Mouse (Mus musculus) gastrocnemius, adult 2 months (tissue): ENCODE data around the gene Olfr56. TPM values are rescaled to one million over a fixed set of nuclear protein-coding genes. Genes with fewer than 3 reads are reported as not detected.
A peak's percentile ranks its signal among the peaks of the same experiment; 100 is the strongest.
"Not testable (repeated sequence)": the region's sequence is repeated elsewhere in the genome, so short reads cannot be mapped to it uniquely, and the experiment has no call there.

Experiments
- DNase-seq: peaks from one replicate; pipeline ENCODE4 v3.0.0; 2022
- H3K27ac ChIP-seq: fragments of 200-600 bp; 2 replicates; pipeline ENCODE4 v1.8.1; 2022; ENCODE audit warnings: mild to moderate bottlenecking
- H3K4me3 ChIP-seq: fragments of 200-600 bp; 2 replicates; pipeline ENCODE4 v1.8.1; 2022; ENCODE audit warnings: mild to moderate bottlenecking, moderate library complexity
- intact Hi-C: fragments of 180-260 bp; cut with DNase I; formaldehyde crosslinking; loops from one replicate; pipeline ENCODE4 v1.15.1; 2025
- long read RNA-seq, 2 experiments: library from polyadenylated mRNA; stranded (forward); transcript quantifications; one replicate each; pipeline ENCODE4 v2.0.0; 2021
- total RNA-seq, 2 experiments: library from RNA; stranded (reverse); gene quantifications; 2 replicates each; pipeline ENCODE4 v1.2.3; 2021

Gene Olfr56
- total RNA-seq = not detected
- long read RNA-seq, experiment 1 = 0 reads
- long read RNA-seq, experiment 2 = 0 reads

GRCm38 (mm10) chr11:48978240-48978939, at the start of gene Olfr56:
Gene Olfr56 (plus strand): TSS chr11:48978889.
- H3K4me3 ChIP-seq, H3K27ac ChIP-seq, intact Hi-C loops, DNase-seq: not testable (repeated sequence)

- H3K27ac ChIP-seq, DNase-seq, H3K4me3 ChIP-seq, intact Hi-C loops: not testable (repeated sequence)
Measured at GRCm38 (mm10) chr11:48933422-48933821, 45.3 kb upstream of the Olfr56 start.

- intact Hi-C loops, H3K27ac ChIP-seq, H3K4me3 ChIP-seq, DNase-seq: not testable (repeated sequence)
Measured at GRCm38 (mm10) chr11:48933923-48934322, 44.8 kb upstream of the Olfr56 start.

- intact Hi-C loops, H3K27ac ChIP-seq, H3K4me3 ChIP-seq, DNase-seq: not testable (repeated sequence)
Measured at GRCm38 (mm10) chr11:48935291-48935690, 43.4 kb upstream of the Olfr56 start.

GRCm38 (mm10) chr11:48939286-48939685, 39.4 kb upstream of the Olfr56 start:
- intact Hi-C loops, H3K27ac ChIP-seq, DNase-seq, H3K4me3 ChIP-seq: not testable (repeated sequence)

- H3K4me3 ChIP-seq, intact Hi-C loops, DNase-seq, H3K27ac ChIP-seq: not testable (repeated sequence)
Measured at GRCm38 (mm10) chr11:48946090-48946489, 32.6 kb upstream of the Olfr56 start, which contains the start of gene Psme2b. Gene Psme2b (minus strand): TSS chr11:48946190.

- DNase-seq, intact Hi-C loops, H3K4me3 ChIP-seq, H3K27ac ChIP-seq: not testable (repeated sequence)
Measured at GRCm38 (mm10) chr11:48974686-48975085, 4.0 kb upstream of the Olfr56 start.

GRCm38 (mm10) chr11:48979251-48979650, 562 bp downstream of the Olfr56 start, which contains the start of gene 9930111J21Rik1:
Gene 9930111J21Rik1 (minus strand): TSS chr11:48979398.
- H3K27ac ChIP-seq, DNase-seq, intact Hi-C loops: not testable (repeated sequence)

GRCm38 (mm10) chr11:48980052-48980451, 1.4 kb downstream of the Olfr56 start:
- DNase-seq, intact Hi-C loops, H3K27ac ChIP-seq, H3K4me3 ChIP-seq: not testable (repeated sequence)

More at GRCm38 (mm10) chr11:48979251-48979650, 562 bp downstream of the Olfr56 start, which contains the start of gene 9930111J21Rik1:
- not testable (repeated sequence) for H3K4me3 ChIP-seq

GRCm38 (mm10) chr11:48982848-48983247, 4.2 kb downstream of the Olfr56 start:
- H3K4me3 ChIP-seq, intact Hi-C loops, H3K27ac ChIP-seq: not testable (repeated sequence)

GRCm38 (mm10) chr11:48988219-48988618, 9.5 kb downstream of the Olfr56 start:
- H3K4me3 ChIP-seq, H3K27ac ChIP-seq, intact Hi-C loops, DNase-seq: not testable (repeated sequence)

More at GRCm38 (mm10) chr11:48982848-48983247, 4.2 kb downstream of the Olfr56 start:
- DNase-seq = not testable (repeated sequence)

- not testable (repeated sequence) for H3K27ac ChIP-seq, H3K4me3 ChIP-seq, DNase-seq
- intact Hi-C loops = loop anchor here (10.0 kb wide), 1 partner anchor 95 kb away; no protein-coding TSS in a partner anchor
Measured at GRCm38 (mm10) chr11:48989981-48990380, 11.3 kb downstream of the Olfr56 start.

GRCm38 (mm10) chr11:48991740-48992520, 13.2 kb downstream of the Olfr56 start, which contains the start of gene Gm12185:
Gene Gm12185 (minus strand): TSS chr11:48992226.
- Histone ChIP-seq H3K4me3 (peak within 1 kb of the TSS; percentile 26), H3K27ac (peak within 1 kb of the TSS; percentile 79)
- DNase-seq = not testable (repeated sequence)
- intact Hi-C loops = loop anchor here (10.0 kb wide), 1 partner anchor 93 kb away; no protein-coding TSS in a partner anchor

GRCm38 (mm10) chr11:48993296-48993695, 14.6 kb downstream of the Olfr56 start:
- not testable (repeated sequence) for H3K4me3 ChIP-seq, H3K27ac ChIP-seq, DNase-seq
- intact Hi-C loops = loop anchor here (10.0 kb wide), 1 partner anchor 92 kb away; no protein-coding TSS in a partner anchor

GRCm38 (mm10) chr11:48994018-48994417, 15.3 kb downstream of the Olfr56 start, which contains the start of gene Tgtp1:
Gene Tgtp1 (minus strand): TSS chr11:48994172.
- 0 out of 2 replicates have a peak within 1 kb of the TSS, but pooled peaks have one; percentile 24 for H3K27ac ChIP-seq
- intact Hi-C loops = loop anchor here (10.0 kb wide), 1 partner anchor 91 kb away; no protein-coding TSS in a partner anchor

GRCm38 (mm10) chr11:49000411-49000810, 21.7 kb downstream of the Olfr56 start:
- H3K27ac ChIP-seq, DNase-seq, H3K4me3 ChIP-seq, intact Hi-C loops: not testable (repeated sequence)

More at GRCm38 (mm10) chr11:48994018-48994417, 15.3 kb downstream of the Olfr56 start, which contains the start of gene Tgtp1:
- DNase-seq, H3K4me3 ChIP-seq: not testable (repeated sequence)

- H3K4me3 ChIP-seq, intact Hi-C loops, H3K27ac ChIP-seq, DNase-seq: not testable (repeated sequence)
Measured at GRCm38 (mm10) chr11:49006317-49006716, 27.6 kb downstream of the Olfr56 start.
